Mouse (Mus musculus) forebrain, embryonic 10.5 days (tissue): ENCODE measurements at regions not wholly inside any gene's neighbourhood (a gene's known extent, or its start where the extent isn't known, plus 50 kb on each side); places are given as distances from the start of the nearest gene placed in this dataset.

Experiments
- DNase-seq: peaks from one replicate; pipeline ENCODE4 v3.0.0-alpha.2; 2017; ENCODE audit warnings: low spot score; ENCODE audit errors: extremely low spot score
- H3K27ac ChIP-seq: fragments of 300-500 bp; sonication (generic); 2 replicates; pipeline ENCODE4 v1.5.1; 2016; ENCODE audit warnings: mild to moderate bottlenecking
- H3K27me3 ChIP-seq: fragments of 300-500 bp; sonication (generic); 2 replicates; pipeline ENCODE4 v1.6.1; 2016; ENCODE audit warnings: mild to moderate bottlenecking; ENCODE audit not compliant: poor library complexity, severe bottlenecking
- H3K36me3 ChIP-seq: fragments of 300-500 bp; sonication (generic); replicated peaks from 2 replicates; pipeline ENCODE4 v1.6.1; 2016; ENCODE audit warnings: mild to moderate bottlenecking, moderate library complexity
- H3K4me1 ChIP-seq: fragments of 300-500 bp; sonication (generic); 2 replicates; pipeline ENCODE4 v1.6.1; 2016
- H3K4me3 ChIP-seq: fragments of 300-500 bp; sonication (generic); 2 replicates; pipeline ENCODE4 v1.5.1; 2016; ENCODE audit warnings: mild to moderate bottlenecking, moderate library complexity
- H3K9me3 ChIP-seq: fragments of 300-500 bp; sonication (generic); 2 replicates; pipeline ENCODE4 v1.6.1; 2016; ENCODE audit warnings: mild to moderate bottlenecking, moderate library complexity
- WGBS: fragments of 180-500 bp; shearing (Covaris S2); methylation state at CpG from one replicate; pipeline ENCODE4 v1.1.7; 2016; 5-methylcytosine and 5-hydroxymethylcytosine counted together

GRCm38 (mm10) chr5:118424764-118425568 lies 135.5 kb upstream of the Med13l start:
- no peak overlapping the region for H3K4me3 ChIP-seq
- peaks cover 33% of the 10 kb centered on the region for H3K4me1 ChIP-seq
- H3K27me3 ChIP-seq, result peaks cover 27% of the 10 kb centered on the region
- peak; percentile 40 for DNase-seq
- no peaks in the 10 kb centered on the region for H3K36me3 ChIP-seq
- no peaks in the 10 kb centered on the region for H3K9me3 ChIP-seq
- peak overlapping the region; percentile 58 for H3K27ac ChIP-seq
- 69% methylated on average over 9 of the region's 9 CpGs for WGBS

GRCm38 (mm10) chr5:118426673-118427072 lies 133.8 kb upstream of the Med13l start:
- peaks cover 27% of the 10 kb centered on the region for H3K27me3 ChIP-seq
- peaks cover 31% of the 10 kb centered on the region for H3K4me1 ChIP-seq
- no peak for DNase-seq
- no peaks in the 10 kb centered on the region for H3K36me3 ChIP-seq
- no peaks in the 10 kb centered on the region for H3K9me3 ChIP-seq
- H3K27ac ChIP-seq, result no peak overlapping the region
- 60% methylated on average over 5 of the region's 5 CpGs for WGBS
- H3K4me3 ChIP-seq, result no peak overlapping the region

GRCm38 (mm10) chr5:118428323-118429095 lies 132.0 kb upstream of the Med13l start:
- WGBS, result 84% methylated on average over 18 of the region's 18 CpGs
- H3K27ac ChIP-seq, result no peak overlapping the region

GRCm38 (mm10) chr5:118433599-118433998 lies 126.9 kb upstream of the Med13l start:
- no peaks in the 10 kb centered on the region for H3K9me3 ChIP-seq
- peaks cover 46% of the 10 kb centered on the region for H3K27me3 ChIP-seq
- 65% methylated on average over 4 of the region's 4 CpGs for WGBS
- H3K4me1 ChIP-seq, result peaks cover 42% of the 10 kb centered on the region
- no peak overlapping the region for H3K27ac ChIP-seq
- no peaks in the 10 kb centered on the region for H3K36me3 ChIP-seq
- H3K4me3 ChIP-seq, result no peak overlapping the region
- DNase-seq, result no peak

More at GRCm38 (mm10) chr5:118428323-118429095, 132.0 kb upstream of the Med13l start:
- H3K4me3 ChIP-seq, result no peak overlapping the region
- H3K4me1 ChIP-seq, result peaks cover 15% of the 10 kb centered on the region
- H3K9me3 ChIP-seq, result no peaks in the 10 kb centered on the region
- H3K27me3 ChIP-seq, result peaks cover 15% of the 10 kb centered on the region; the same call in 1 of the 2 replicates
- H3K36me3 ChIP-seq, result no peaks in the 10 kb centered on the region
- DNase-seq, result no peak

- peak; percentile 35 for DNase-seq
- Histone ChIP-seq H3K9me3 (no peaks in the 10 kb centered on the region), H3K36me3 (no peaks in the 10 kb centered on the region), H3K4me1 (peaks cover 42% of the 10 kb centered on the region), H3K4me3 (peak overlapping the region; percentile 24; the same call in 1 of the 2 replicates), H3K27ac (peak overlapping the region; percentile 64), H3K27me3 (peaks cover 59% of the 10 kb centered on the region)
- WGBS, result 11% methylated on average over 20 of the region's 20 CpGs
These were observed 125.5 kb upstream of the Med13l start for GRCm38 (mm10) chr5:118434718-118435555.

GRCm38 (mm10) chr5:118435556-118435950 lies 124.9 kb upstream of the Med13l start:
- H3K27me3 ChIP-seq, result peaks cover 60% of the 10 kb centered on the region

GRCm38 (mm10) chr5:118436035-118436434 lies 124.4 kb upstream of the Med13l start:
- DNase-seq, result no peak
- H3K36me3 ChIP-seq, result no peaks in the 10 kb centered on the region
- no peak overlapping the region for H3K27ac ChIP-seq
- H3K27me3 ChIP-seq, result peaks cover 60% of the 10 kb centered on the region
- H3K4me1 ChIP-seq, result peaks cover 42% of the 10 kb centered on the region
- H3K9me3 ChIP-seq, result no peaks in the 10 kb centered on the region
- no peak overlapping the region for H3K4me3 ChIP-seq
- 12% methylated on average over 9 of the region's 9 CpGs for WGBS

More at GRCm38 (mm10) chr5:118435556-118435950, 124.9 kb upstream of the Med13l start:
- 11% methylated on average over 7 of the region's 7 CpGs for WGBS
- H3K27ac ChIP-seq, result peak overlapping the region; percentile 64
- peaks cover 42% of the 10 kb centered on the region for H3K4me1 ChIP-seq
- H3K9me3 ChIP-seq, result no peaks in the 10 kb centered on the region
- H3K36me3 ChIP-seq, result no peaks in the 10 kb centered on the region
- peak overlapping the region; percentile 24; the same call in 1 of the 2 replicates for H3K4me3 ChIP-seq
- no peak for DNase-seq

- DNase-seq, result no peak
- Histone ChIP-seq H3K9me3 (no peaks in the 10 kb centered on the region), H3K27me3 (peaks cover 60% of the 10 kb centered on the region), H3K27ac (peak overlapping the region; percentile 1; the same call in 1 of the 2 replicates), H3K36me3 (no peaks in the 10 kb centered on the region), H3K4me1 (peaks cover 42% of the 10 kb centered on the region), H3K4me3 (peak overlapping the region; percentile 25)
- WGBS, result 4% methylated on average over 22 of the region's 22 CpGs
These were observed 123.8 kb upstream of the Med13l start for GRCm38 (mm10) chr5:118436474-118437306.

GRCm38 (mm10) chr5:118437307-118437610 lies 123.2 kb upstream of the Med13l start:
- Histone ChIP-seq H3K4me3 (peak overlapping the region; percentile 25; the same call in 1 of the 2 replicates), H3K27ac (peak overlapping the region; percentile 1; the same call in 1 of the 2 replicates), H3K27me3 (peaks cover 60% of the 10 kb centered on the region), H3K36me3 (no peaks in the 10 kb centered on the region), H3K9me3 (no peaks in the 10 kb centered on the region), H3K4me1 (peaks cover 42% of the 10 kb centered on the region)
- no peak for DNase-seq
- 12% methylated on average over 7 of the region's 7 CpGs for WGBS

GRCm38 (mm10) chr5:118438016-118438415 lies 122.5 kb upstream of the Med13l start:
- Histone ChIP-seq H3K36me3 (no peaks in the 10 kb centered on the region), H3K4me3 (no peak overlapping the region), H3K27me3 (peaks cover 60% of the 10 kb centered on the region), H3K9me3 (peaks cover 3% of the 10 kb centered on the region; the same call in 1 of the 2 replicates), H3K4me1 (peaks cover 42% of the 10 kb centered on the region), H3K27ac (no peak overlapping the region)
- no peak for DNase-seq
- 29% methylated on average over 6 of the region's 6 CpGs for WGBS

- Histone ChIP-seq H3K4me1 (peaks cover 19% of the 10 kb centered on the region), H3K27ac (peak overlapping the region; percentile 40; the same call in 1 of the 2 replicates), H3K36me3 (no peaks in the 10 kb centered on the region), H3K4me3 (no peak overlapping the region), H3K27me3 (peaks cover 42% of the 10 kb centered on the region), H3K9me3 (peaks cover 3% of the 10 kb centered on the region; the same call in 1 of the 2 replicates)
- 4% methylated on average over 8 of the region's 8 CpGs for WGBS
- no peak for DNase-seq
These were observed 115.8 kb upstream of the Med13l start for GRCm38 (mm10) chr5:118444538-118445251.
